Mouse (Mus musculus) adipocyte (in vitro differentiated cells): Measurements from ENCODE around the gene Smug1.

ENCODE experiments used
- DNase-seq: peaks from one replicate; pipeline ENCODE4 v3.0.0-alpha.2; 2016; ENCODE audit warnings: low spot score

Smug1 gene

DNA sequence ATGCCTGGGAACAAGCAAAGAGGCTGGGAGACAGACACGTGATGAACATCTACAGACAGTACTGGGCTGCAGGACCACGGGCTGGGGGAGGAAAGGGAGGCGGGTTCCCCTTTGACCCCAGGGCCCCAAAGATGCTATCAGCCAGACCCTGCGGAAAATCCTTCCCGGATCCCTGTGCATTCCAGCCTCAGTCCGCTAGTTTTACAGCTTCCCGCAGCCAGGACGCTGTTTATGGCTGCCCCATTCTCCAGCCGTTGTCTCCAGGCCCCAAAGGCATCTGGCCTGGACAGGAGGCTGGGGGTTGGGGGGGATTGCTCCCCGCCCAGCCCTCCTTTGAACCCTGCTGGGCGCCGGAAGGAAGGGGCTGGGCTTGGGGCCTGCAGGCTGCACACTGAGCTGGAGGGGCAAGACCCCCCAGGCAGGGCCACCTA is 10.7 kb upstream of the Smug1 start:
- DNase-seq = no peak

- peak; percentile 85 for DNase-seq
These were observed 10.1 kb upstream of the Smug1 start for GRCm38 (mm10) chr15:103176874-103177421.

DNA sequence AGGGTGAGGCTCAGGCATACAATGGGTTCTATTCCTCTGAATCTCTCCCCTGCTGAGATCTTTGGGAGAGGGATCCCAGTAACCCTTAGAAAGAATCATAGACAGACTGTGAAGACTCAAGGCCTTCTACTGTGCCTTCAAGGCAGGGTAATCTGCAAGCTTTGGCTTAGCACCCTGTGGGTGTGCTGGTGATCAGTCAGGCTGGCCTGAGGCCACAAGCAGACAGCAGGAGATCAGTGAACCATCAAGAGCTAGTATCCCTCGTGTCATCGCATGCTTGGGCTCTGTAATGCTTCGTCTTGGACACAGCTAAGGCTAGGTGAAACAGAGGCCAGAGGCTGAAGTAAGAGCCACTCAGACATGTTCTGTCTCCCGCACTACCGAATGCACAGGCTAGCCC is 6.4 kb upstream of the Smug1 start:
- DNase-seq = no peak

- peak; percentile 44 for DNase-seq
These were observed 5.6 kb upstream of the Smug1 start for GRCm38 (mm10) chr15:103172537-103172936.

GRCm38 (mm10) chr15:103171276-103171675 is 4.4 kb upstream of the Smug1 start:
- DNase-seq = no peak

DNA sequence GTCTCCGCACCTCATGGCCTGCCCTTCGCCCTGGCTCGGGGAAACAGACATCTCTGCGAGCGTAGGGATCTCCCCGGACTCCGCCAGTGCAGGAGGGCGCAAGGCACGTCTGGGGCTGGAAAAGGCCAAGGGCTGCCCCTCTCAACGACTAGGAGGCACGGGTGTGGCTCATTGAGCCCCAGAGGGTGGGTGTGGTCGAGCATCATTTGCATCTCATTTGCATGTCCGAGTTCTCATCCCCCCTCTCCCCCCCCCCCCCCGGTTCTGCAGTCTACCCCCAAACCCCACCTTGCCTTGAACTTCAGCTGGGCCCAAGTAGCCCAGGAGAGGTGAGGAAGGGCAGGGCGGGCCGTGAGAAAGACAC is 3.4 kb upstream of the Smug1 start:
- DNase-seq = no peak

- no peak for DNase-seq
These were observed 2.9 kb upstream of the Smug1 start for GRCm38 (mm10) chr15:103169612-103170315.

DNA sequence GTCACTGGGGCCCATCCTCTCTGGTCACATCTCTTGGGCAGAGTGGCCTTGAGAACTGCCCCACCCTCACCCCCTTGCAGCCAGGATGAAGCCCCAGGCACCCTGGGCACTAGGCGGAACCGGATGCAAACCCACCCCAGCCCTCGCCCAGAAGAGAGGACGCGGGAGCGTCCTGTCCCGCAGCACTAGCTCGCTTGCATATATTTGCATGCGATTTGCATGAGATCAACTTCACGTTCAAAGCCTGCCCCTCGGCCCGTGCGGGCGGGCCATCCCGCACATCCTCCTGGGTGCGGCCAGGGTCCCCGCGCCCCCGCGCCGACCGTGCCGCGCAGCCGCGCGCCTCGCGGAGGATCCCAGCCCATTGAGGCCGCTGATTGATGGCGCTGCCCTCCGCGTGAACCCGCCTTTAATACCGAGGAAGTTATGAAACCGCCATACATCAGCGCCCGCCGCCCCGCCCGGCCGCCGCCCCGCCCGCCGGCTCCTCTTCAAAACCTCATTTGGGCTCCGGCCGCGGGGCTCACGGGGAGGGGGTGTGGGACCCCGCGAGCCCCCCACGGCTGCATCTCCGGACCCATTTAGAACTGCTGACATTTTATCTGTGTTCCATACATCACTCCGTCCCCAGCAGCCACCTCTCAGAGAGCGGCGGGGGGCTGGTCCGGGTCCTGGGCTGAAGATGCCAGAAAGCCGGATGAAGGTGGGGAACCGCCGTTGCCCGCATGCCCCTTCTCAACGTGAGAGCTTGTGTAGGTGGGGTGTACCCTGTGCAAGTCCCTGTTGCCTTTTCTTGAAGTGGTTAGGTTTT is 2.1 kb upstream of the Smug1 start:
- no peak for DNase-seq

DNA sequence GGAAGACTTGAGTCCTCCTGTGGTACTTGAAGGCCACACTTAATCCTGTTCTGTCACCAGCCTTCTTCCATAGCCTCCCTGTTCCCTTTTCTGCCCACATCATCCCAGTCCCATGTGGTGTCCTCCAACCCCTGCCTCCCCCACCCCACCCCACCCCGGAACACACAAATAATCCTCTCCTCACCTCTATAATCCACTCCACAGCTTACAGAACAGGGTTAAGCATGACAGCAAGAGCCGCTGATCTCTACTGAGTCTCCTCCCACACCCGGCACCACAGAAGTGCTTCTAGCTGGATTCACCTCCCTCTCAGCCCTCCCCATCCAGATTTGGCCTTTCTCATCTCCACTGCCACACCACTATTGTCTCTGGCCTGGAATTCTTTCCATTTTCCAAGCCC is 894 bp upstream of the Smug1 start:
- DNase-seq = no peak

DNA sequence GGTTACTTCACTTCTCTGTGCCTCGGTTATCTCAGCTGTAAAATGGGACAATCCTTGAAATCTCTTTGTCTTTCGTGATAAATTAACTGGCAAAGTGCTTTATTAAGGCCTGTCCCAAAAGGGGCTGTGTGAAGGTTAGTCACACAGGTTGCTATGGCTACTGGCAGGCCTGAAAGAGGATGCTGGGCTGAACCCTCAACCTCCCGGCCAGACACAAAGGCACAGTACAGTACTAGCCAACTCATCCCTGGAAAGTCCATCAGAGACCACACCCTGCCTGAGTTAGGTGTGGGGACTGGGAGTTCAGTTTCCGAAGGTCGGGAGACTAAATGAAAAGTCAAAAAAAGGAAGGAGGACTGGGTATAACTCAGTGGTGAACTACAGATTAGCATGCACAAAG is 968 bp downstream of the Smug1 start:
- DNase-seq = no peak

DNA sequence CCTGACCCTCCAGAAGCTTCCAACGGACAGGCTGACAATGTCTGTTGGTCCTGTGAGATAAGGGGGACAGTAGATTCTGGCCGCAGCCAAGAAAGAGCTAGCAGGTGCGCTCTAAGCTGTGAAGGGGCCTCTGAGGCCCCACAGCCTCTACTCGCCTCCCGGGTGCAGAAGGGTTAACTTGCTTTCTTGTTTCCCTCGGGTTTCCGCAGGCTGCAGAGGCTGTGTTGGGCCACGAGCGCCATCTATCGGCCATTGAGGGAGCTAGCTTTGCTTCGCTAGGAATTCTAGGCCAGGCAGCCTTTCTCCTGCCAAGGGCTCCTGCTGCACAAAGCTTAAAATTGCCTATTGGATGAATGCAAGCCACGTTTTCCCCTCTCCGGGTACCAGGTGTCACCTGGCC is 1.5 kb downstream of the Smug1 start:
- peak; percentile 97 for DNase-seq

- peak; percentile 97 for DNase-seq
These were observed 3.5 kb downstream of the Smug1 start for GRCm38 (mm10) chr15:103163182-103163919.

DNA sequence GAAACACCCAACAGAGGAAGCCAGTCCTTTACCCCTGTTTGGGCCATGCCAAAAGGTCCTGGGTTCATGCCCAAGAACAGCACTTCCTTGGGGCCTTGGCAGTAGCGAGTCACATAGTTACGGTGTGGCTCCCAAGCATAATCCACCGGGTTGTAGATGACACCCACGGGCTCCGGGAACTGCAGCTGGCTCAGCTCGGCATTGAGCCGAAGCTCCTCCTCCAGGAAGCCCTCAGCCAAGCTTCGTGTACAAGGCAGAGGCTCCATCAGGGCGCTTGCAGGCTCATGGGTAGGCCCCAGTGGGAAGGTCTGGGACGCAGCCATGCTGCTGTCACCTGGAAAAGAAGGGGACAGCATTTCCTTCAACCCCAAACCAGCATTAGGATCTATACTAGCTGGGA is 9.3 kb downstream of the Smug1 start:
- no peak for DNase-seq

GRCm38 (mm10) chr15:103156890-103157289 is 10.0 kb downstream of the Smug1 start:
- DNase-seq = no peak

DNA sequence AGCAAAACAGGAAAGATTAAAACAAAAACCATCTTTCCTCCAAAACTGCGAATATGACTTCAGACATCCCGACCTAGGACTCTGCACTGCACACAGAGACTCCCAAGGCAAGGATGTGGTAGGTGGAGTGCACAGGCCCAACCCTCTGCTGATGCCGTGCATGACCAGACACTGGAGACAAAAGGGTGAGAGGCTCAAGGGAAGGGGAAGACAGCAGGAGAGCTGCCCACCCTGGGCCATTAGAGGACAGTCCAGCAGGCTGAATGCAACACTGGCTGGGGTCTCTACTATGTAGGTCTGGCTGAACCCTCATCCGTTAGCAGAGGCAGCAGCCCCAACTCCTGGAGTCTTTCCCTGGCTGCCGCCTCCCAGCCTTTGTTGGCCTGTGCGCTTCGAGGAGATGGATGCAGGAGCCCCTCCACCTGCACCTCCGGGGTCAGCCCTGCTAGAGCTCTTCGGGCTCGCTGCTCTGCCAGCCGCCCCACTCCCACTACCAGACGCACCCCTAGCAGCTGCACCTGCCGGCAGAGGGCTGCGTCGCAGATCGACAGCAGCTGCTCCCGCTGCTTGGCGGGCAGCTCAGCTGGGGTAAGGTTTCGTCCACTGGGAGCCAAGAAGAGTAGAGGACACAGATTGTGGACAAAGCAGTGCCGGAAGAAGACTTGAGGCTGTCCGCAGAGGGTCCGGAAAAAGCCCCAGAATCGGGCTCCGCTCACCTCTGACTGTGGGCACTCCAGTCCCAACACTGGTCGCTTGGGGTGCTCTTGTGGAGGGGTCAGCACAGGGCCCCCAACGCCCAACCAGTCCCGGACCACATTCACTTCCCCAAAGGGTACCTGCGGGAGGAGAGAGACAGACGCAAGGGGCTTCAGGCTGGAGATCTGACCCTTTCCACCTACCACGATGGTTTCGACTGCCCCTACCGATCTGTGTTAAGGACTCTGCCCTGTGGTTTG is 11.2 kb downstream of the Smug1 start:
- no peak for DNase-seq

- no peak for DNase-seq
These were observed 13.8 kb downstream of the Smug1 start for GRCm38 (mm10) chr15:103152890-103153610.

DNA sequence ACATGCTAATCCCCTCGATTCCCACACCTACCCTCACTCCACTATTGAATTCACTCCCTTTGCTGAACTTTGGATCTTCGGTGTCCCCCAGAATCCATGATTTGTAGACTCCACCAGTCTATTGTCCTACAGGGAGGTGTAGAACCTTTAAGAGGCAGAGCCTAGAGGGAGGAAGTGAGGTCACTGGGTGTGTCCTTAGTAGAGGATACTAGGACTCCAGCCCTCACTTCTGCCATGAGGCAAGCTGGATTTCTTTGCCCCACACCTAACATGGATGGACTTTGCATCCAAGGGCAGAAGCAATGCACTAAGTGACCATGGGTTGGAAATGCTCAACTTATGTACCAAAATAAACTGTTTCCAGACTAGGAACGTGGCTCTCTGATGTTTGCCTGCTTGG is 14.5 kb downstream of the Smug1 start:
- peak; percentile 24 for DNase-seq

GRCm38 (mm10) chr15:103147779-103148178 is 19.1 kb downstream of the Smug1 start:
- DNase-seq = no peak

- DNase-seq = no peak
These were observed 19.5 kb downstream of the Smug1 start for GRCm38 (mm10) chr15:103147422-103147690.

- DNase-seq = no peak
These were observed 20.1 kb downstream of the Smug1 start for GRCm38 (mm10) chr15:103146627-103147421.
